Mouse (Mus musculus) midbrain, embryonic 12.5 days (tissue): ENCODE results near the gene Glrx3. TPM values are rescaled to one million over a fixed set of nuclear protein-coding genes. Genes with fewer than 3 reads are reported as not detected.
A peak's percentile ranks its signal among the peaks of the same experiment; 100 is the strongest.

Source experiments
- ATAC-seq: fragments of 200-750 bp; cut with Nextera tagmentation; 2 replicates; pipeline ENCODE4 v1.8.0; 2017; ENCODE audit warnings: low read depth, moderate TSS enrichment, moderate library complexity; ENCODE audit not compliant: low FRiP score
- H3K27ac ChIP-seq: fragments of 300-500 bp; sonication (generic); replicated peaks from 2 replicates; pipeline ENCODE4 v1.5.1; 2016; ENCODE audit warnings: mild to moderate bottlenecking
- H3K27me3 ChIP-seq: fragments of 300-500 bp; sonication (generic); 2 replicates; pipeline ENCODE4 v1.6.1; 2016; ENCODE audit warnings: mild to moderate bottlenecking
- H3K36me3 ChIP-seq: fragments of 300-500 bp; sonication (generic); 2 replicates; pipeline ENCODE4 v1.6.1; 2016
- H3K4me1 ChIP-seq: fragments of 300-500 bp; sonication (generic); 2 replicates; pipeline ENCODE4 v1.6.1; 2016
- H3K4me2 ChIP-seq: fragments of 300-500 bp; sonication (generic); replicated peaks from 2 replicates; pipeline ENCODE4 v1.6.1; 2016; ENCODE audit warnings: mild to moderate bottlenecking, moderate library complexity
- H3K4me3 ChIP-seq: fragments of 300-500 bp; sonication (generic); 2 replicates; pipeline ENCODE4 v1.5.1; 2016; ENCODE audit warnings: mild to moderate bottlenecking
- H3K9ac ChIP-seq: fragments of 300-500 bp; sonication (generic); replicated peaks from 2 replicates; pipeline ENCODE4 v1.6.1; 2016; ENCODE audit warnings: mild to moderate bottlenecking, moderate library complexity
- H3K9me3 ChIP-seq: fragments of 300-500 bp; sonication (generic); 2 replicates; pipeline ENCODE4 v1.6.1; 2016; ENCODE audit warnings: mild to moderate bottlenecking
- WGBS: fragments of 180-500 bp; shearing (Covaris S2); methylation state at CpG from one replicate; pipeline ENCODE4 v1.1.7; 2016; 5-methylcytosine and 5-hydroxymethylcytosine counted together
- polyA plus RNA-seq: library from polyadenylated mRNA; unstranded; fragments of >200 nt; fragmentation: Nextera tagmentation; extraction: Ambion mirVana; gene quantifications from 2 replicates; pipeline ENCODE4 v1.2.1, GENCODE M21; 2016

The Glrx3 gene
- polyA plus RNA-seq, 1 experiment from 2014 or later, result 263 TPM

DNA sequence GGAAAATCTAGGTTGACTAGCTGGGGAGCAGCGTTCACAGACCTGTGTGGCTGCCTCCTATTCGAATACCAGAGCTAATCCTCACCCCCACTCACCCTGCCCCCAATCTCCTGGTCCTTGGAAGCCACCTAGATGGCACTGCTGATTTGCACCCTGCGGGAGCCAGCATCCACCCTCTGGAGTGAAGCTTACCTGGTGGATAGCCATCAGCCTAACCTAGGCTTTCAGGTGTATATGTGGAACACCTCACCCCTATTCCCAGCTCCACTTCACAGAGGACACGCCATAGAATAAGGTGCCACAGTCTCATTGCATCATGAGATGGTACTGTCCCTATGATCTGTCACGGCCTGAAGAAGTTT is 41.2 kb downstream of the Glrx3 start:
- H3K4me2 ChIP-seq, result peak overlapping the region; percentile 55
- H3K9me3 ChIP-seq, result no peaks in the 10 kb centered on the region
- ATAC-seq, result peak; percentile 72
- no peak overlapping the region for H3K27ac ChIP-seq
- H3K4me1 ChIP-seq, result peaks cover 3% of the 10 kb centered on the region; the same call in 1 of the 2 replicates
- H3K27me3 ChIP-seq, result peaks cover 5% of the 10 kb centered on the region
- H3K36me3 ChIP-seq, result no peaks in the 10 kb centered on the region
- 33% methylated on average over 5 of the region's 5 CpGs for WGBS
- peak overlapping the region; percentile 29 for H3K4me3 ChIP-seq
- peak overlapping the region; percentile 38 for H3K9ac ChIP-seq

DNA sequence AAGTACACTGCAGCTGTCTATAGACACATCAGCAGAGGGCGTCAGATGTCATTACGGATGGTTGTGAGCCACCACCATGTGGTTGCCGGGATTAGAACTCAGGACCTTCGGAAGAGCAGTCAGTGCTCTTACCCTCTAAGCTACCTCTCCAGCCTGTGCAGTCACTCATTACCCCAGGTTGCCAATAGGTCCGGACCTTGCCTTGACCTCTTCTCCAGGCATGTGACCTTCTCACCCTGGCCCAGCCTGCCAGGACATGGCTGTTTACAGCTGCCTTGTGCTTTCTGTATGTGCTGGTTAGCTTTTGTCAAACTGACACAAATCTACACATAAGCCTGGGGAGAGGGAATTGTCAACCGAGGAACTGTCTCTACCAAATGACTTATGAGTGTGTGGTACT is 43.4 kb downstream of the Glrx3 start:
- Histone ChIP-seq H3K36me3 (no peaks in the 10 kb centered on the region), H3K4me1 (peaks cover 3% of the 10 kb centered on the region; the same call in 1 of the 2 replicates), H3K27me3 (peaks cover 5% of the 10 kb centered on the region), H3K27ac (no peak overlapping the region), H3K4me3 (no peak overlapping the region), H3K4me2 (no peak overlapping the region), H3K9ac (no peak overlapping the region), H3K9me3 (no peaks in the 10 kb centered on the region)
- WGBS, result 77% methylated on average over 6 of the region's 6 CpGs
- no peak for ATAC-seq

DNA sequence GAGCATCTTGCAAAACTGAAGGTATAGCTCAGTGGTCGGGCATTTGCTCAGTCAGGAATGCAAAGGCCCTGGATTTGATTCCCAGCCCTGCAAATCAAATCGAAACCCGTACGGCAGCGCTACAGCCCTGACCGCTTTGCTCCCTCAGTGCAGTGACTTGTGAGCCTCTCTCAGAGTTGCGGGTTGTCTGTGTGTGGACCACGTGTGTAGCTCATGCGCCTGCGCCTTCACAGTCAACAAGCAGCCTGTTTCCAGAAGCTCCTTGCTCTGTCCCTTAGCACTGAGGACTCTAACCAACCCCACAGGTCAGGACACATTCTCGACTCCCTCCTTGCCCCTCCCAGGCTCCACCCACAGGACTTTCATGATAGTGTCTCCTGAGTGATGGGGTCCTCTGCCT is 46.6 kb downstream of the Glrx3 start:
- no peak overlapping the region for H3K9ac ChIP-seq
- H3K9me3 ChIP-seq, result no peaks in the 10 kb centered on the region
- WGBS, result 90% methylated on average over 11 of the region's 11 CpGs
- no peaks in the 10 kb centered on the region for H3K36me3 ChIP-seq
- H3K4me1 ChIP-seq, result no peaks in the 10 kb centered on the region
- peaks cover under 1% of the 10 kb centered on the region; the same call in 1 of the 2 replicates for H3K27me3 ChIP-seq
- no peak for ATAC-seq
- H3K4me3 ChIP-seq, result no peak overlapping the region
- H3K27ac ChIP-seq, result no peak overlapping the region
- H3K4me2 ChIP-seq, result no peak overlapping the region

DNA sequence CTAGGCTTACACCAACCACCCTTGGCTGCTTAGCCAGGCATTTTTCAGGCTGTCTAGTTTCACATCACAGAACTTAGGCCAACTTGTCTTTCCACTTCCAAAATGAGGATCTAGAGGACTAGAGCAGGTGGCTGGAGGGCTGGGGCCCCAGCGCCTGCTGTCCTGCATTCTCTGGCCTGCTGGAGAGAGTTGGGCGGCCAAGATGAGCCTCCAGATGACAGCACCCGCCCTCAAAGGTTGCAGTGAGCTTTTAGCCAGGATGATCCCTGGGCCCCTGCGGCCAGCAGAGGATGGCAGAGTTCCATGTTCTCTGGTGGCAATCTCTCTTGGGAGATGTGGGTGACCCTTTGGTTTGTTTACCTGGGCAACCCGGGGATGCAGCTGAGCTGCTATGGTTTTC is 51.0 kb downstream of the Glrx3 start:
- no peak for ATAC-seq
- no peak overlapping the region for H3K27ac ChIP-seq
- no peaks in the 10 kb centered on the region for H3K4me1 ChIP-seq
- 74% methylated on average over 5 of the region's 5 CpGs for WGBS
- no peak overlapping the region for H3K9ac ChIP-seq
- no peaks in the 10 kb centered on the region for H3K27me3 ChIP-seq
- H3K9me3 ChIP-seq, result no peaks in the 10 kb centered on the region
- no peak overlapping the region for H3K4me2 ChIP-seq
- no peak overlapping the region for H3K4me3 ChIP-seq
- H3K36me3 ChIP-seq, result no peaks in the 10 kb centered on the region

DNA sequence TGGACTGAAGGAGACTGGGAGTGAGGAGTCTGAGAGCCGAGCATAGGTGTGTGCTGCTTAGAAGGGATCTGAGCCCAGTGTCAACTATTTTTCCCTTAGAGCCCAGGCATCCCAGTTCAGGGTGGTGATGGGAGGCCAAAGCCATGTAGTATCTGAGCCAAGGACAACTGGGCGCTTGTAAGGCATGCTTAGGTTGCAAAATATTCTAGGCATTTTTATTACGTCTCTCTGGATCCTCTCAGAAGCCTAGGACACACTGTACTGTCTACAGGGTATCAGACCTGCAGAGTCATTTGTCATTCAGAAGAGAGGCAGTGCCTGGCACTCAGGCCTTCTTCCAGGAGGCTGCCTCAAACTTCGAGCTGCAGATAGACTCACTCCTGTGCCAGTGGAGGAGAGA is 53.3 kb downstream of the Glrx3 start:
- no peak overlapping the region for H3K27ac ChIP-seq
- no peak overlapping the region for H3K4me3 ChIP-seq
- H3K27me3 ChIP-seq, result no peaks in the 10 kb centered on the region
- no peaks in the 10 kb centered on the region for H3K36me3 ChIP-seq
- no peaks in the 10 kb centered on the region for H3K4me1 ChIP-seq
- no peak overlapping the region for H3K9ac ChIP-seq
- H3K4me2 ChIP-seq, result no peak overlapping the region
- 79% methylated on average over 4 of the region's 4 CpGs for WGBS
- no peaks in the 10 kb centered on the region for H3K9me3 ChIP-seq
- ATAC-seq, result no peak

DNA sequence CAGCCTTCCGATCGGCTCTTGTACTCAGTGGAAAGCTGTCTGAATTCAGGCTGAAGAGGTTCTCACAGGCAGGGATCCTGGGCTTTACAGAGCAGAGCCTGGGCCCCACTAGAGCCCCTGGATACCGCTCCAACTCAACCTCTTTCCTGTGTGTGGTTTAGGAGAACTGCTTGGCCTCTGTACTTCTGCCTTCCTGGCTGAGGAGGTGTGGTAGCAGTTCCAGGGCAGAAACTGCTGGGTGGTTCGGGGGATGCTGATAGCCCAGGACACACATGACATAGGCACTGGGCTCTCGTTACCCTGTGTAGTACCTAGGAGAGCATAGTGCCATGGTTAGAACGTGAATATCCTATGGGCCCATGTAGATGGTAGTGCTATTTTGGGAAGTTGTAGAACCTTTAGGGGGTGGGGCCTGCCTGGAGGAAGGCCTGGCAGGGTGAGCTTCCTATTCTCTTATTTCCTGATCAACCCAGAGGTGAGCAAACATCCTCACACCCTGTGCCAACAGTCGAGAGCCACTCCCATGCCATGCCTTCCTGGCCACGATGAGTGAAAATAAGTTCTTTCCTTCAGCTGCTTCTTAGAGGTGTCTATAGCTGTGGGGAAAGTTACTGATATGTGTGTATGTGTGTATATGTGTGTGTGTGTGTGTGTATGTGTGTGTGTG is 55.0 kb downstream of the Glrx3 start:
- no peak overlapping the region for H3K4me3 ChIP-seq
- peaks cover under 1% of the 10 kb centered on the region; the same call in 1 of the 2 replicates for H3K4me1 ChIP-seq
- H3K4me2 ChIP-seq, result no peak overlapping the region
- no peaks in the 10 kb centered on the region for H3K9me3 ChIP-seq
- no peak overlapping the region for H3K9ac ChIP-seq
- 88% methylated on average over 8 of the region's 8 CpGs for WGBS
- no peaks in the 10 kb centered on the region for H3K27me3 ChIP-seq
- no peaks in the 10 kb centered on the region for H3K36me3 ChIP-seq
- no peak overlapping the region for H3K27ac ChIP-seq
- no peak for ATAC-seq

DNA sequence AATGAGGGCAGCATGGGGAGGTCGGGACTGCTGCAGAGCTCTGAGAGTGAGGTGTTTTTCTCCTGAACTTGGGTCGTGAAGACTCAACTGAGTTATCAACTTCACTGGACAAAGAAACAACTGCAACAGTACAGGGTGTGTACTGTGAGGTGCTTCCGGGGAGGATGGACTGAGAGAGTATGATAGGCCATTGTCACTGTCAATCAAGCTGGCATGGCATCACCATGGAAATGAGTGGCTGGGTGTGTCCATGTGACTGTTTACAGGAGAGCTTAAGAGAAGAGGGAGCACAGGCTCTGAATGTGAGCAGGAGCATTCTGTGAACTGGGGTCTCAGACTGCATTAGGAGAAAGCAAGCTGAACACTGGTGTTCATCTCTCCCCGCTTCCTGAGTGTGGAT is 61.3 kb downstream of the Glrx3 start:
- no peak for ATAC-seq
- Histone ChIP-seq H3K36me3 (no peaks in the 10 kb centered on the region), H3K4me3 (no peak overlapping the region), H3K9me3 (no peaks in the 10 kb centered on the region), H3K4me2 (no peak overlapping the region), H3K4me1 (peaks cover 3% of the 10 kb centered on the region; the same call in 1 of the 2 replicates), H3K27me3 (no peaks in the 10 kb centered on the region), H3K27ac (no peak overlapping the region), H3K9ac (no peak overlapping the region)
- 85% methylated on average over 4 of the region's 4 CpGs for WGBS

DNA sequence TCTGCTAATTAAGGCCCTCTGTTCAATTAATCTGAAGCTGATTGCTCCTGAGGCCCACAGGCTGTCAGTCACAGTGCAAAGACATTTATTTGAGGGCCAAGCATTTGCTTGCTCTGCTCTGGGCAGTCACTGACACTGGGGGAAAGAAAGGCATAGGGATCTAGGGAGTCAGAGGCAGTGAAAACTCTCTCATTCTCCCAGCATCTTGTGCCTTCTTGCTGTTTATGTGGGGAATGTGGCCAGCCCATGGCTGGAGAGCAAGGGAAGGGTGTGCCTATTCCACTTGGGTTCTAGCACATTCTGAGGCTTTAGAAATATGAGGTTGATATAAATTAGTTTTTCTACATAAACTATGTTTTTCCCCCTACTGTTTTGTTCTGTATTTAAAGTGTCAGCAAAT is 80.2 kb downstream of the Glrx3 start:
- no peak overlapping the region for H3K27ac ChIP-seq
- no peaks in the 10 kb centered on the region for H3K4me1 ChIP-seq
- no peak overlapping the region for H3K4me3 ChIP-seq
- no peak overlapping the region for H3K9ac ChIP-seq
- H3K9me3 ChIP-seq, result no peaks in the 10 kb centered on the region
- no peak overlapping the region for H3K4me2 ChIP-seq
- ATAC-seq, result no peak
- H3K27me3 ChIP-seq, result no peaks in the 10 kb centered on the region
- H3K36me3 ChIP-seq, result no peaks in the 10 kb centered on the region

DNA sequence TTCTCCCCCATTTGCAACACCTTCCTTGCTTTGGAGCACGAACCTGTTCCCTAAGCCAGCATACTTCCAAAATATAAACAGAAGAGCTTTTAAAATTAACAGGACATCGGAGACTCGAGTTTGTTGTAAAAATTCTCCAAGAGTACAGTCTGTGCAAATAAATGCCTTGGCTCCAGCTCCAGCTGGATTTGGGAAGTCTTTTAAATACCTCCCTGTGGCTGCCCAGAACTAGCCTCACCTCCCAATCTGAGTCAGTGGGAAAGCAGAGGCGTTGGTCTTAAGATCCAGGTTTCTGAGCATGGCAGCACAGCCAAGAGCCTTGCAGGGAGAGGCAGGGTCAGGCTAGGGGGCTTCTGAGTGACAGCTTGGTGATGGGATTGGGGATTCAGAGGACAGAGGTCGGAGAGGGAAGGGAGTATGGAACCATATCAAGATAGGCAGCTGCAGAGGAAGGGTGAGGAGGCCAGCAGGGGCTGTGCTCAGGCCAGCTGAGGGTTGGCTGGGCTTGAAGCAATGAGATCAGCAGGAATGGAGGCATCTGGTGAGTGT is 80.7 kb downstream of the Glrx3 start:
- Histone ChIP-seq H3K4me1 (no peaks in the 10 kb centered on the region), H3K27ac (no peak overlapping the region), H3K27me3 (no peaks in the 10 kb centered on the region), H3K9me3 (no peaks in the 10 kb centered on the region), H3K4me3 (no peak overlapping the region), H3K9ac (no peak overlapping the region), H3K4me2 (no peak overlapping the region), H3K36me3 (no peaks in the 10 kb centered on the region)
- 74% methylated on average over 5 of the region's 5 CpGs for WGBS
- ATAC-seq, result no peak

Other genes with a start within 250 kb of the Glrx3 start
- gene Ebf3, start 123.2 kb upstream of the Glrx3 start, polyA plus RNA-seq, result 23.3 and 24.9 TPM in 2 replicates
- gene 9430038I01Rik, start 26.9 kb upstream of the Glrx3 start, polyA plus RNA-seq, result 13.3 and 15.2 TPM in 2 replicates